Mouse (Mus musculus) forebrain, embryonic 12.5 days (tissue): ENCODE measurements around the gene St13. TPM values are rescaled to one million over a fixed set of nuclear protein-coding genes. Genes with fewer than 3 reads are reported as not detected.
"Not testable (repeated sequence)": the region's sequence is repeated elsewhere in the genome, so short reads cannot be mapped to it uniquely, and the experiment has no call there.

Source experiments
- ATAC-seq: fragments of 200-750 bp; cut with Nextera tagmentation; 2 replicates; pipeline ENCODE4 v1.8.0; 2017; ENCODE audit warnings: moderate TSS enrichment; ENCODE audit not compliant: low FRiP score
- H3K27ac ChIP-seq: fragments of 300-500 bp; sonication (generic); 2 replicates; pipeline ENCODE4 v1.5.1; 2016; ENCODE audit warnings: mild to moderate bottlenecking
- H3K27me3 ChIP-seq: fragments of 300-500 bp; sonication (generic); 2 replicates; pipeline ENCODE4 v1.6.1; 2016; ENCODE audit warnings: mild to moderate bottlenecking
- H3K36me3 ChIP-seq: fragments of 300-500 bp; sonication (generic); replicated peaks from 2 replicates; pipeline ENCODE4 v1.6.1; 2016; ENCODE audit warnings: mild to moderate bottlenecking
- H3K4me1 ChIP-seq: fragments of 300-500 bp; sonication (generic); 2 replicates; pipeline ENCODE4 v1.6.1; 2016
- H3K4me2 ChIP-seq: fragments of 300-500 bp; sonication (generic); 2 replicates; pipeline ENCODE4 v1.6.1; 2016; ENCODE audit warnings: mild to moderate bottlenecking, moderate library complexity
- H3K4me3 ChIP-seq: fragments of 300-500 bp; sonication (generic); replicated peaks from 2 replicates; pipeline ENCODE4 v1.5.1; 2016; ENCODE audit warnings: mild to moderate bottlenecking
- H3K9ac ChIP-seq: fragments of 300-500 bp; sonication (generic); 2 replicates; pipeline ENCODE4 v1.6.1; 2016; ENCODE audit warnings: mild to moderate bottlenecking
- H3K9me3 ChIP-seq: fragments of 300-500 bp; sonication (generic); 2 replicates; pipeline ENCODE4 v1.6.1; 2016
- WGBS: fragments of 180-500 bp; shearing (Covaris S2); methylation state at CpG from one replicate; pipeline ENCODE4 v1.1.7; 2016; 5-methylcytosine and 5-hydroxymethylcytosine counted together
- polyA plus RNA-seq: library from polyadenylated mRNA; unstranded; fragments of >200 nt; fragmentation: Nextera tagmentation; extraction: Ambion mirVana; gene quantifications from 2 replicates; pipeline ENCODE4 v1.2.1, GENCODE M21; 2016

The St13 gene
- 218 and 219 TPM in 2 replicates for polyA plus RNA-seq

GRCm38 (mm10) chr15:81399638-81400315 is at the start of gene St13, which contains the start of gene Xpnpep3:
TSS of gene St13 (minus strand) at chr15:81400077.
TSS of gene Xpnpep3 (plus strand) at chr15:81400138.
- H3K36me3 ChIP-seq = no peaks in the 10 kb centered on the region
- peak within 1 kb of the TSS; percentile 92 for H3K9ac ChIP-seq
- peaks cover 26% of the 10 kb centered on the region for H3K4me1 ChIP-seq
- H3K4me3 ChIP-seq = peak within 1 kb of the TSS; percentile 83
- under 1% methylated on average over 50 of the region's 50 CpGs for WGBS
- peak within 1 kb of the TSS; percentile 93 for H3K27ac ChIP-seq
- peak; percentile 98 for ATAC-seq
- no peaks in the 10 kb centered on the region for H3K9me3 ChIP-seq
- peak within 1 kb of the TSS; percentile 79 for H3K4me2 ChIP-seq
- H3K27me3 ChIP-seq = no peaks in the 10 kb centered on the region

- peak; percentile 39; the same call in 1 of the 2 replicates for ATAC-seq
- Histone ChIP-seq H3K27ac (peak overlapping the region; percentile 31; the same call in 1 of the 2 replicates), H3K4me1 (no peaks in the 10 kb centered on the region), H3K4me3 (no peak overlapping the region), H3K9me3 (no peaks in the 10 kb centered on the region), H3K27me3 (no peaks in the 10 kb centered on the region), H3K36me3 (peaks cover 26% of the 10 kb centered on the region), H3K9ac (no peak overlapping the region), H3K4me2 (no peak overlapping the region)
- WGBS = 48% methylated on average over 3 of the region's 3 CpGs
These were observed 48.6 kb upstream of the St13 start for GRCm38 (mm10) chr15:81448463-81448862.

GRCm38 (mm10) chr15:81439236-81439635 is 39.4 kb upstream of the St13 start:
- Histone ChIP-seq H3K27ac (no peak overlapping the region), H3K4me2 (no peak overlapping the region)
- no peak for ATAC-seq

GRCm38 (mm10) chr15:81438345-81438744 is 38.5 kb upstream of the St13 start:
- Histone ChIP-seq H3K9me3 (no peaks in the 10 kb centered on the region), H3K4me3 (no peak overlapping the region), H3K4me1 (no peaks in the 10 kb centered on the region), H3K27me3 (no peaks in the 10 kb centered on the region), H3K27ac (no peak overlapping the region), H3K9ac (no peak overlapping the region), H3K4me2 (no peak overlapping the region), H3K36me3 (peaks cover 11% of the 10 kb centered on the region; the same call in 1 of the 2 replicates)
- 97% methylated on average over 1 of the region's 1 CpGs for WGBS
- no peak for ATAC-seq

More at GRCm38 (mm10) chr15:81439236-81439635, 39.4 kb upstream of the St13 start:
- Histone ChIP-seq H3K4me3 (no peak overlapping the region), H3K9ac (no peak overlapping the region), H3K27me3 (no peaks in the 10 kb centered on the region), H3K4me1 (no peaks in the 10 kb centered on the region), H3K9me3 (no peaks in the 10 kb centered on the region), H3K36me3 (peaks cover 11% of the 10 kb centered on the region; the same call in 1 of the 2 replicates)

- 85% methylated on average over 1 of the region's 1 CpGs for WGBS
- H3K36me3 ChIP-seq = peaks cover 30% of the 10 kb centered on the region
These were observed 31.3 kb upstream of the St13 start for GRCm38 (mm10) chr15:81431195-81431594.

GRCm38 (mm10) chr15:81427947-81428346 is 28.1 kb upstream of the St13 start:
- H3K4me2 ChIP-seq = no peak overlapping the region
- H3K4me3 ChIP-seq = no peak overlapping the region
- H3K27me3 ChIP-seq = no peaks in the 10 kb centered on the region
- H3K9me3 ChIP-seq = no peaks in the 10 kb centered on the region
- H3K4me1 ChIP-seq = no peaks in the 10 kb centered on the region
- no peak overlapping the region for H3K27ac ChIP-seq
- 88% methylated on average over 2 of the region's 2 CpGs for WGBS
- ATAC-seq = no peak
- H3K36me3 ChIP-seq = peaks cover 27% of the 10 kb centered on the region
- H3K9ac ChIP-seq = no peak overlapping the region

More at GRCm38 (mm10) chr15:81431195-81431594, 31.3 kb upstream of the St13 start:
- Histone ChIP-seq H3K4me2 (no peak overlapping the region), H3K4me1 (no peaks in the 10 kb centered on the region), H3K27ac (no peak overlapping the region), H3K9me3 (no peaks in the 10 kb centered on the region), H3K27me3 (no peaks in the 10 kb centered on the region), H3K9ac (no peak overlapping the region), H3K4me3 (no peak overlapping the region)
- no peak for ATAC-seq

GRCm38 (mm10) chr15:81425311-81425710 is 25.4 kb upstream of the St13 start:
- WGBS = 91% methylated on average over 3 of the region's 3 CpGs
- ATAC-seq = no peak
- Histone ChIP-seq H3K27me3 (no peaks in the 10 kb centered on the region), H3K36me3 (peaks cover 10% of the 10 kb centered on the region), H3K4me1 (no peaks in the 10 kb centered on the region), H3K9ac (no peak overlapping the region), H3K4me2 (no peak overlapping the region), H3K27ac (no peak overlapping the region), H3K9me3 (no peaks in the 10 kb centered on the region), H3K4me3 (no peak overlapping the region)

- no peaks in the 10 kb centered on the region for H3K27me3 ChIP-seq
- H3K4me1 ChIP-seq = no peaks in the 10 kb centered on the region
- no peak for ATAC-seq
- no peaks in the 10 kb centered on the region for H3K9me3 ChIP-seq
- no peak overlapping the region for H3K4me2 ChIP-seq
- 72% methylated on average over 7 of the region's 7 CpGs for WGBS
- H3K4me3 ChIP-seq = no peak overlapping the region
- no peak overlapping the region for H3K9ac ChIP-seq
- peaks cover under 1% of the 10 kb centered on the region; the same call in 1 of the 2 replicates for H3K36me3 ChIP-seq
- no peak overlapping the region for H3K27ac ChIP-seq
These were observed 22.3 kb upstream of the St13 start for GRCm38 (mm10) chr15:81422156-81422681.

- Histone ChIP-seq H3K9me3 (no peaks in the 10 kb centered on the region), H3K4me1 (peaks cover 6% of the 10 kb centered on the region; the same call in 1 of the 2 replicates), H3K27ac (no peak overlapping the region), H3K27me3 (no peaks in the 10 kb centered on the region), H3K9ac (no peak overlapping the region), H3K36me3 (no peaks in the 10 kb centered on the region), H3K4me3 (no peak overlapping the region), H3K4me2 (no peak overlapping the region)
- no peak for ATAC-seq
- WGBS = 71% methylated on average over 1 of the region's 1 CpGs
These were observed 21.6 kb upstream of the St13 start for GRCm38 (mm10) chr15:81421454-81421853.

GRCm38 (mm10) chr15:81418065-81418464 is 18.2 kb upstream of the St13 start:
- no peak overlapping the region for H3K4me3 ChIP-seq
- no peak overlapping the region for H3K4me2 ChIP-seq
- no peaks in the 10 kb centered on the region for H3K9me3 ChIP-seq
- H3K4me1 ChIP-seq = peaks cover 6% of the 10 kb centered on the region; the same call in 1 of the 2 replicates
- H3K36me3 ChIP-seq = no peaks in the 10 kb centered on the region
- WGBS = over 99% methylated on average over 4 of the region's 4 CpGs
- no peaks in the 10 kb centered on the region for H3K27me3 ChIP-seq
- no peak overlapping the region for H3K27ac ChIP-seq
- H3K9ac ChIP-seq = no peak overlapping the region
- no peak for ATAC-seq

DNA sequence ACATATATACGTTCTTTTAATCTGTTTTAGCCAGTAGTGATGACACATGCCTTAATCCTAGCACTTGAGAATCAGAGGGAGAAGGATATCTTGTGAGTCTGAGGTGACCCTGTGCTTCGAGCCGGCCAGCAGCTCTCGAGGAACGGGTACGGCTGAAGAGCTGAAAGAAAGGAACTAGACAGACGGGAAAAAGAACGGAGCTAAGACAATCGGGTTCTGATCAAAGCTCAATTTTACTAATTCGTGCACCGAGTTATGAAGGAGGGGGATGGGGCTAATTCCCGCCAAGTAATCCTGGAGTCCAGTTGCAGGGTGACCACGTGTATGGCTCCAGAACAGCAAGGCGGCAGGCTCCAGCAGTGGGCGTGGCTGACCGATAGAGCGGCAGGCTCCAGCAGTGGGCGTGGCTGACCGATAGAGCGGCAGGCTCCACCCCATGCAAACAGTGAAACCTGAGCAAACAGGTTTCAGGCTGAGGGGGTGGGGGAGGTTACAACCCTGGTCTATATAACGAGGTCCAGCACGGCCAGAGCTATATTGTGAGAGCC is 17.0 kb upstream of the St13 start:
- Histone ChIP-seq H3K9ac (peak overlapping the region; percentile 12; the same call in 1 of the 2 replicates), H3K4me2 (peak overlapping the region; percentile 50), H3K4me3 (peak overlapping the region; percentile 24)
- not testable (repeated sequence) for H3K9me3 ChIP-seq, H3K4me1 ChIP-seq, H3K36me3 ChIP-seq, H3K27me3 ChIP-seq, H3K27ac ChIP-seq
- peak; percentile 61; the same call in 1 of the 2 replicates for ATAC-seq
- WGBS = 6% methylated on average over 22 of the region's 22 CpGs

DNA sequence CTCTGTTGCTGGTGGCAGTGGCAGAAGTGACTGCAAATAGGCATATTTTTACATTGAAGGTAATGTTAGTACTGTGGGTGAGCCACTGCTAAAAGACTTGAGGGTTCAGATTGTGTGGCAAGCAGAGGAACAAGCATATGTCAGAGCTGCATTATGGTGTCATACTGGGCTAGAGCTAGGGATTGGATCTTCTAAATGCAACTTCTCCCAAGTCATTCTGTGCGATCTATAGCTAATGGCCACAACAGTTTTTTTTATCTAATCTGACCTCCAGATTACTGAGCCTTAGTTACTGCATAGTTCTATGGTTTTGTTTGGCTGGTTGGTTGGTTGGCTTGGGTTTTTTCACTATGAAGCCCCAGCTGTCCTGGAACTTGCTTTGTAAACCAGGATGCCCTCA is 8.3 kb upstream of the St13 start, which contains the start of gene Dnajb7:
Dnajb7 (minus strand) TSS at position 101 of the 400 bp plus-strand sequence.
- WGBS = 94% methylated on average over 1 of the region's 1 CpGs
- H3K4me1 ChIP-seq = no peaks in the 10 kb centered on the region
- H3K27ac ChIP-seq = no peak within 1 kb of the TSS
- H3K9ac ChIP-seq = no peak within 1 kb of the TSS
- no peak for ATAC-seq
- H3K27me3 ChIP-seq = no peaks in the 10 kb centered on the region
- no peaks in the 10 kb centered on the region for H3K36me3 ChIP-seq
- H3K4me3 ChIP-seq = no peak within 1 kb of the TSS
- no peaks in the 10 kb centered on the region for H3K9me3 ChIP-seq
- no peak within 1 kb of the TSS for H3K4me2 ChIP-seq
